Mouse (Mus musculus) heart, postnatal 0 days (tissue): Measurements from ENCODE around the gene Foxb1.

Experiments used
- CTCF ChIP-seq: IDR thresholded peaks from 2 replicates; pipeline ENCODE4 v1.5.1; 2016; ENCODE audit warnings: antibody characterized with exemption, control low read depth, low read depth
- EP300 ChIP-seq: IDR thresholded peaks from 2 replicates; pipeline ENCODE4 v1.6.1; 2016; ENCODE audit warnings: antibody characterized with exemption, low read depth

- TF ChIP-seq EP300 (no peak), CTCF (no peak)
Measured at GRCm38 (mm10) chr9:69715445-69715844, 45.3 kb downstream of the Foxb1 start.
